Mouse (Mus musculus) CH12F3 (cell line): ENCODE measurements around the gene 2900092C05Rik.

Source experiments
- in situ Hi-C: fragments of 300-500 bp; cut with MboI; formaldehyde crosslinking; loops from 2 replicates; pipeline ENCODE4 v1.14.3; 2020; ENCODE audit warnings: low sequenced_read_pairs

2900092C05Rik gene

GRCm38 (mm10) chr7:12512217-12512616 lies at the start of gene 2900092C05Rik:
Gene 2900092C05Rik, plus strand, starts transcription at chr7:12512517.
- in situ Hi-C loops = no loop called here

GRCm38 (mm10) chr7:12478158-12479008 lies 33.9 kb upstream of the 2900092C05Rik start, which contains the start of gene Zfp606:
Gene Zfp606, plus strand, starts transcription at chr7:12478293.
- in situ Hi-C loops = no loop called here

- in situ Hi-C loops = no loop called here
Observed at GRCm38 (mm10) chr7:12479009-12479346, 33.3 kb upstream of the 2900092C05Rik start.

- in situ Hi-C loops = no loop called here
Observed at GRCm38 (mm10) chr7:12479525-12479924, 32.8 kb upstream of the 2900092C05Rik start.

- in situ Hi-C loops = no loop called here
Observed at GRCm38 (mm10) chr7:12483771-12484170, 28.5 kb upstream of the 2900092C05Rik start.

GRCm38 (mm10) chr7:12485956-12486355 lies 26.4 kb upstream of the 2900092C05Rik start:
- in situ Hi-C loops = no loop called here

- in situ Hi-C loops = no loop called here
Observed at GRCm38 (mm10) chr7:12486691-12487090, 25.6 kb upstream of the 2900092C05Rik start.

GRCm38 (mm10) chr7:12510913-12511312 lies 1.4 kb upstream of the 2900092C05Rik start:
- in situ Hi-C loops = no loop called here
